ENCODE assay signal across 25 mouse cellular contexts in the genomic region with DNA sequence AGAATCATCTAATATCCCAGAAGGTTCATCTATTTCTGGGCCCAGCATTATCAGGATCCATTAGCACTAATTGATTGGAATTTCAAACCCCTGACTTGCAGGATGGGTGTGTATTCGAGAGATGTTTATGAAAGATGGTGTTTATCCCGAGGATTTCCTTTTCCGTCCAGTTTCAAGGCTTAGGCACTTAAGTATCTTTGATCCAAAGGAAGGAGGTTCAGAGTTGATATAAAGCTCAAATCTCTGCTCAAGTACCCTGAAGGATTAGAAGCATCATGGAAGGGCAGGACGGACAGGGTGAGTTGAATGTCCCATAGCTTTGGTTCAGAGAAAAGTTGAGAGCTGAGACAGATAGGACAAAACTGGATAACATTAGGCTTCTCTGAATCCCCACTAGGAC. TPM values are rescaled to one million over a fixed set of nuclear protein-coding genes. Genes with fewer than 3 reads are reported as not detected.
DNase-seq lines count a peak whose midpoint lies in the region; ATAC-seq and TF ChIP-seq lines count a peak whose summit lies in the region.
"Had no signal": no experiment of that assay in that cellular context is flagged by ENCODE, and none has a peak within 500 bp of the region (broad histone marks: within the 10 kb centered on the region; RNA-seq: fewer than 3 reads in every experiment).

No protein-coding gene starts in this region.

- H3K27ac ChIP-seq in heart, embryonic 13.5 days (replicated peaks) = peak overlapping the region; percentile 85
- peak overlapping the region; percentile 53 for H3K27ac ChIP-seq in heart, embryonic 16.5 days (ENCODE audit: low read length)
- peak overlapping the region; percentile 4; the same call in 1 of the 2 replicates for H3K27ac ChIP-seq in embryonic fibroblast, embryonic 13.5 days (ENCODE audit: insufficient read depth, low read length)
- H3K27ac ChIP-seq: embryonic facial prominence, embryonic 12.5 days; embryonic facial prominence, embryonic 15.5 days; forebrain, embryonic 12.5 days; forebrain, embryonic 15.5 days; hindbrain, embryonic 12.5 days; hindbrain, embryonic 15.5 days had no signal

- H3K4me2 ChIP-seq in heart, embryonic 13.5 days = peak overlapping the region; percentile 42
- peak overlapping the region; percentile 28 for H3K4me2 ChIP-seq in heart, embryonic 16.5 days (ENCODE audit: low read depth, low read length)
- H3K4me2 ChIP-seq: embryonic facial prominence, embryonic 12.5 days; embryonic facial prominence, embryonic 15.5 days; forebrain, embryonic 12.5 days; forebrain, embryonic 15.5 days; heart, embryonic 11.5 days; hindbrain, embryonic 12.5 days; hindbrain, embryonic 15.5 days had no signal

- no peak overlapping the region for H3K4me3 ChIP-seq in heart, embryonic 13.5 days
- no peak overlapping the region for H3K4me3 ChIP-seq in heart, embryonic 16.5 days (ENCODE audit: low read length)
- H3K4me3 ChIP-seq in embryonic fibroblast, embryonic 13.5 days (ENCODE audit: insufficient read depth, low read length) = no peak overlapping the region
- H3K4me3 ChIP-seq: embryonic facial prominence, embryonic 12.5 days; embryonic facial prominence, embryonic 15.5 days; erythroblast, embryonic 14.5 days; forebrain, embryonic 12.5 days; forebrain, embryonic 15.5 days; hindbrain, embryonic 12.5 days; hindbrain, embryonic 15.5 days had no signal

- peak overlapping the region; percentile 74 for H3K9ac ChIP-seq in heart, embryonic 13.5 days
- no peak overlapping the region for H3K9ac ChIP-seq in heart, embryonic 16.5 days (ENCODE audit: low read length)
- H3K9ac ChIP-seq: embryonic facial prominence, embryonic 12.5 days; embryonic facial prominence, embryonic 15.5 days; forebrain, embryonic 12.5 days; forebrain, embryonic 15.5 days; hindbrain, embryonic 12.5 days; hindbrain, embryonic 15.5 days had no signal

- peaks cover 90% of the 10 kb centered on the region for H3K36me3 ChIP-seq in heart, embryonic 13.5 days
- H3K36me3 ChIP-seq in heart, embryonic 16.5 days (ENCODE audit: control insufficient read depth, insufficient read depth) = peaks cover 32% of the 10 kb centered on the region

- intact Hi-C loops in heart, postnatal 14 days (cut with DNase I) = no loop called here

- peaks cover 4% of the 10 kb centered on the region; the same call in 1 of the 2 replicates for H3K9me3 ChIP-seq in heart, embryonic 13.5 days
- no peaks in the 10 kb centered on the region for H3K9me3 ChIP-seq in heart, embryonic 16.5 days (replicated peaks; ENCODE audit: control insufficient read depth, low read length)

- 58% methylated on average over 4 of the region's 4 CpGs for WGBS in heart, embryonic 13.5 days
- 58% methylated on average over 4 of the region's 4 CpGs for WGBS in heart, embryonic 16.5 days

- H3K4me1 ChIP-seq in heart, embryonic 13.5 days = peaks cover 85% of the 10 kb centered on the region
- H3K4me1 ChIP-seq in heart, embryonic 16.5 days (ENCODE audit: control insufficient read depth, insufficient read depth, low read length) = peaks cover 61% of the 10 kb centered on the region
- H3K4me1 ChIP-seq in embryonic fibroblast, embryonic 13.5 days (ENCODE audit: control insufficient read depth, insufficient read depth, low read length) = no peaks in the 10 kb centered on the region

- no peaks in the 10 kb centered on the region for H3K27me3 ChIP-seq in heart, embryonic 13.5 days (replicated peaks)
- H3K27me3 ChIP-seq in heart, embryonic 16.5 days (ENCODE audit: control insufficient read depth, insufficient read depth, low read length) = no peaks in the 10 kb centered on the region
- H3K27me3 ChIP-seq: embryonic facial prominence, embryonic 12.5 days; embryonic facial prominence, embryonic 15.5 days; forebrain, embryonic 12.5 days; forebrain, embryonic 15.5 days; hindbrain, embryonic 12.5 days; hindbrain, embryonic 15.5 days had no signal

- no peak for ATAC-seq in heart, embryonic 13.5 days (ENCODE audit: extremely low read depth, insufficient number of reproducible peaks, low FRiP score, low TSS enrichment)
- no peak for ATAC-seq in heart, embryonic 16.5 days (replicated peaks; ENCODE audit: extremely low read depth, insufficient read depth, low FRiP score)
- ATAC-seq: CD4-positive, CD25-positive, alpha-beta regulatory T cell, adult 4 months; forebrain, embryonic 15.5 days; intestine, postnatal 0 days had no signal

- TF ChIP-seq POLR2A in embryonic fibroblast, embryonic 13.5 days (IDR thresholded peaks at IDR 0.05; ENCODE audit: low read depth, low read length) = no peak

- no peak for TF ChIP-seq CTCF in embryonic fibroblast, embryonic 13.5 days (IDR thresholded peaks at IDR 0.05; ENCODE audit: borderline replicate concordance, insufficient read depth, low read length)

- DNase-seq in heart, adult 18-20 months = no peak
- DNase-seq in heart, postnatal 14 days = no peak
- DNase-seq in retina, postnatal 1 day = no peak
- DNase-seq: adrenal gland, adult 2 months; adrenal gland, postnatal 14 days; cerebellum, adult 11 months; cerebellum, adult 2 months; cerebellum, adult 9-11 months; cerebellum, postnatal 25 days; gastrocnemius, postnatal 25 days; kidney, adult 2 months had no signal

RNA-seq across cellular contexts. Expression of a gene that starts 15.0 kb away (rescaled TPM):
- polyA plus RNA-seq in heart, embryonic 13.5 days (2015; fragmentation: Nextera tagmentation; extraction: Ambion mirVana) = 25.6 and 30.8 TPM in 2 replicates
- 100 to 1,000 TPM; 432 to 483 TPM for total RNA-seq in heart, adult 18-20 months (2021)
- 28.4 and 30.1 TPM in 2 replicates for polyA plus RNA-seq in heart, embryonic 16.5 days (2015; fragmentation: Nextera tagmentation; extraction: Ambion mirVana)
- 100 to 1,000 TPM; 318 to 323 TPM for total RNA-seq in heart, postnatal 14 days (2021)
- polyA plus RNA-seq in embryonic fibroblast, embryonic 13.5 days (2011; ENCODE audit: insufficient read length, low read depth, missing spikeins) = 241 and 297 TPM in 2 replicates
- total RNA-seq: MEL had no signal

Comparison
In these comparisons a context has a peak if more than half of its experiments do, and no peak if none do; other contexts are left out.
1. H3K27ac ChIP-seq: peak in every context shown above with its lines; median percentile 85 in heart, embryonic 13.5 days; 53 in heart, embryonic 16.5 days; 4 in embryonic fibroblast, embryonic 13.5 days.